Mouse (Mus musculus) embryonic stem cell, embryonic (primary cell): ENCODE results near the gene Bsg.

Source experiments
- CTCF ChIA-PET, 4 experiments: fragments of 300-600 bp in 2 of 4; fragments of 350-600 bp in 2 of 4; sonication (Branson Sonifier 250); formaldehyde crosslinking; loops; one replicate each; lab custom pipeline; 2022; ENCODE audit warnings: inconsistent platforms in 2 of 4; lab: Charles Lee
- POLR2A ChIA-PET, 4 experiments: fragments of 300-600 bp in 2 of 4; fragments of 350-600 bp in 2 of 4; sonication (Branson Sonifier 250); formaldehyde crosslinking; loops; one replicate each; lab custom pipeline; 2022; ENCODE audit warnings: antibody characterized with exemption in 4 of 4, inconsistent platforms in 1 of 4; lab: Charles Lee

Bsg gene

GRCm38 (mm10) chr10:79723047-79723446 lies 18.8 kb downstream of the Bsg start:
- ChIA-PET POLR2A (interaction anchor here in 2 of 4 experiments (0.8 to 1.1 kb wide), 3 partner anchors 9 to 131 kb away, joined by 3 to 4 read pairs (median 3); partner anchors contain the start of gene Ptbp1 (in 1 of the 2)), CTCF (interaction anchor here in 3 of 4 experiments (0.5 to 1.6 kb wide), 4 partner anchors 11 to 489 kb away, joined by 3 to 5 read pairs (median 3); no protein-coding TSS in a partner anchor)

GRCm38 (mm10) chr10:79723692-79724091 lies 19.4 kb downstream of the Bsg start:
- POLR2A ChIA-PET: interaction anchor here in 1 of 4 experiments (1.1 to 1.3 kb wide), 2 partner anchors 10 to 13 kb away, joined by 3 to 4 read pairs; no protein-coding TSS in a partner anchor

GRCm38 (mm10) chr10:79726090-79726489 lies 21.8 kb downstream of the Bsg start:
- ChIA-PET CTCF (interaction anchor here (0.6 to 2.0 kb wide), 16 partner anchors 8 to 131 kb away, joined by 3 to 12 read pairs (median 3); partner anchors contain the start of gene Bsg (in 1 of the 4)), POLR2A (interaction anchor here in 3 of 4 experiments (0.8 to 2.1 kb wide), 5 partner anchors 8 to 27 kb away, joined by 3 to 10 read pairs (median 4); partner anchors contain the start of gene Bsg (in 1 of the 3))

More at GRCm38 (mm10) chr10:79723692-79724091, 19.4 kb downstream of the Bsg start:
- CTCF ChIA-PET: interaction anchor here in 2 of 4 experiments (0.5 to 1.1 kb wide), 2 partner anchors 11 to 488 kb away, joined by 3 read pairs; no protein-coding TSS in a partner anchor

- ChIA-PET POLR2A (interaction anchor here (0.7 to 3.6 kb wide), 20 partner anchors 9 to 125 kb away, joined by 3 to 14 read pairs (median 4); partner anchors contain the start of genes Bsg (in 2 of the 4), Cdc34 (in 1 of the 4), Hcn2 (in 1 of the 4) and Madcam1 (in 1 of the 4)), CTCF (interaction anchor here (0.5 to 2.5 kb wide), 10 partner anchors 11 to 60 kb away, joined by 3 to 11 read pairs (median 4); partner anchors contain the start of genes Bsg (in 1 of the 4), Hcn2 (in 1 of the 4) and Polrmt (in 1 of the 4))
Measured at GRCm38 (mm10) chr10:79728323-79729249, 24.3 kb downstream of the Bsg start.

GRCm38 (mm10) chr10:79729357-79729965 lies 25.2 kb downstream of the Bsg start:
- POLR2A ChIA-PET: interaction anchor here (0.5 to 3.6 kb wide), 19 partner anchors 9 to 243 kb away, joined by 3 to 14 read pairs (median 3); partner anchors contain the start of genes Bsg (in 2 of the 4), Cdc34 (in 2 of the 4), Hcn2 (in 1 of the 4) and Madcam1 (in 1 of the 4)
- CTCF ChIA-PET: interaction anchor here (0.5 to 2.5 kb wide), 12 partner anchors 10 to 60 kb away, joined by 3 to 11 read pairs (median 4); partner anchors contain the start of genes Bsg (in 1 of the 4) and Hcn2 (in 1 of the 4)

GRCm38 (mm10) chr10:79732500-79732899 lies 28.2 kb downstream of the Bsg start:
- POLR2A ChIA-PET: interaction anchor here in 2 of 4 experiments (0.5 to 3.1 kb wide), 10 partner anchors 11 to 210 kb away, joined by 3 to 16 read pairs (median 3); partner anchors contain the start of gene Polrmt (in 1 of the 2)
- CTCF ChIA-PET: interaction anchor here (0.9 to 1.9 kb wide), 8 partner anchors 9 to 86 kb away, joined by 4 to 8 read pairs (median 6); partner anchors contain the start of gene Polrmt (in 2 of the 4)

GRCm38 (mm10) chr10:79733847-79734246 lies 29.6 kb downstream of the Bsg start:
- POLR2A ChIA-PET: interaction anchor here in 3 of 4 experiments (0.6 to 3.1 kb wide), 11 partner anchors 9 to 657 kb away, joined by 3 to 16 read pairs (median 3); partner anchors contain the start of gene Polrmt (in 1 of the 3)
- CTCF ChIA-PET: interaction anchor here in 3 of 4 experiments (0.5 to 1.9 kb wide), 17 partner anchors 8 to 562 kb away, joined by 3 to 8 read pairs (median 3); partner anchors contain the start of genes Polrmt (in 2 of the 3) and Apc2 (in 1 of the 3)

- ChIA-PET POLR2A (interaction anchor here (0.5 to 3.1 kb wide), 22 partner anchors 9 to 1242 kb away, joined by 3 to 16 read pairs (median 3); partner anchors contain the start of genes Bsg (in 3 of the 4), Polrmt (in 2 of the 4), Gzmm (in 1 of the 4) and Ptbp1 (in 1 of the 4)), CTCF (interaction anchor here in 3 of 4 experiments (0.6 to 2.1 kb wide), 10 partner anchors 18 to 132 kb away, joined by 3 to 8 read pairs (median 4); partner anchors contain the start of genes Bsg (in 1 of the 3) and Misp (in 1 of the 3))
Measured at GRCm38 (mm10) chr10:79735361-79735760, 31.1 kb downstream of the Bsg start.

GRCm38 (mm10) chr10:79736706-79737105 lies 32.4 kb downstream of the Bsg start:
- ChIA-PET POLR2A (interaction anchor here in 2 of 4 experiments (0.6 to 1.4 kb wide), 6 partner anchors 12 to 117 kb away, joined by 3 to 6 read pairs (median 3); partner anchors contain the start of gene Ptbp1 (in 1 of the 2)), CTCF (interaction anchor here in 3 of 4 experiments (0.7 to 1.1 kb wide), 7 partner anchors 8 to 43 kb away, joined by 3 to 5 read pairs (median 4); partner anchors contain the start of gene Bsg (in 1 of the 3))

- ChIA-PET CTCF (interaction anchor here in 2 of 4 experiments (0.8 to 3.3 kb wide), 16 partner anchors 9 to 290 kb away, joined by 3 to 22 read pairs (median 4); partner anchors contain the start of genes Bsg (in 1 of the 2), Madcam1 (in 1 of the 2) and Polrmt (in 1 of the 2)), POLR2A (interaction anchor here in 2 of 4 experiments (0.6 to 2.2 kb wide), 18 partner anchors 8 to 170 kb away, joined by 3 to 9 read pairs (median 3); partner anchors contain the start of genes Ptbp1 (in 2 of the 2), Bsg (in 1 of the 2), Med16 (in 1 of the 2) and Polrmt (in 1 of the 2))
Measured at GRCm38 (mm10) chr10:79738259-79738658, 34.0 kb downstream of the Bsg start.

GRCm38 (mm10) chr10:79739234-79739633 lies 34.9 kb downstream of the Bsg start:
- ChIA-PET POLR2A (interaction anchor here (0.5 to 2.2 kb wide), 23 partner anchors 7 to 169 kb away, joined by 3 to 9 read pairs (median 4); partner anchors contain the start of genes Bsg (in 1 of the 4), Med16 (in 1 of the 4), Polrmt (in 1 of the 4) and Ptbp1 (in 1 of the 4)), CTCF (interaction anchor here (0.5 to 3.3 kb wide), 17 partner anchors 8 to 289 kb away, joined by 3 to 22 read pairs (median 4); partner anchors contain the start of genes Bsg (in 1 of the 4), Gm26602 (in 1 of the 4) and Polrmt (in 1 of the 4))

- POLR2A ChIA-PET: interaction anchor here in 2 of 4 experiments (0.6 to 2.0 kb wide), 18 partner anchors 8 to 501 kb away, joined by 3 to 9 read pairs (median 4); partner anchors contain the start of genes Bsg (in 1 of the 2), Fgf22 (in 1 of the 2) and Rnf126 (in 1 of the 2)
- CTCF ChIA-PET: interaction anchor here (0.5 to 3.3 kb wide), 39 partner anchors 8 to 1366 kb away, joined by 3 to 22 read pairs (median 4); partner anchors contain the start of genes Bsg (in 2 of the 4), Fgf22 (in 1 of the 4), Madcam1 (in 1 of the 4) and Mier2 (in 1 of the 4)
Measured at GRCm38 (mm10) chr10:79740863-79741262, 36.6 kb downstream of the Bsg start.

- ChIA-PET CTCF (interaction anchor here in 3 of 4 experiments (0.6 to 1.7 kb wide), 4 partner anchors 10 to 163 kb away, joined by 3 to 7 read pairs (median 3); no protein-coding TSS in a partner anchor), POLR2A (interaction anchor here in 2 of 4 experiments (0.9 to 1.5 kb wide), 7 partner anchors 12 to 165 kb away, joined by 3 to 6 read pairs (median 3); partner anchors contain the start of genes Fgf22 (in 1 of the 2), Med16 (in 1 of the 2) and Ptbp1 (in 1 of the 2))
Measured at GRCm38 (mm10) chr10:79743161-79743560, 38.9 kb downstream of the Bsg start.

GRCm38 (mm10) chr10:79743650-79744365 lies 39.5 kb downstream of the Bsg start:
- ChIA-PET CTCF (interaction anchor here in 3 of 4 experiments (0.6 to 1.7 kb wide), 4 partner anchors 10 to 163 kb away, joined by 3 to 7 read pairs (median 3); no protein-coding TSS in a partner anchor), POLR2A (interaction anchor here in 2 of 4 experiments (0.7 to 1.6 kb wide), 11 partner anchors 8 to 165 kb away, joined by 3 to 6 read pairs (median 3); partner anchors contain the start of genes Fgf22 (in 1 of the 2), Med16 (in 1 of the 2) and Ptbp1 (in 1 of the 2))
